Mouse (Mus musculus): ENCODE measurements around the gene Anln. TPM values are rescaled to one million over a fixed set of nuclear protein-coding genes. Genes with fewer than 3 reads are reported as not detected.
"Not testable (repeated sequence)": the region's sequence is repeated elsewhere in the genome, so short reads cannot be mapped to it uniquely, and the experiment has no call there.

Anln gene
- polyA plus RNA-seq, 1 experiment from 2014 or later, result 15.3 TPM

GRCm38 (mm10) chr9:22319109-22319508 lies 69.9 kb downstream of the Anln start:
- Histone ChIP-seq H3K4me1 (replicated peaks; ENCODE audit: insufficient read depth, low read length) (no peaks in the 10 kb centered on the region), H3K9me3 (replicated peaks; ENCODE audit: low read length) (no peaks in the 10 kb centered on the region), H3K27ac (no peak overlapping the region), H3K9ac (ENCODE audit: low read depth, low read length) (no peak overlapping the region), H3K4me3 (replicated peaks; ENCODE audit: low read depth, low read length) (no peak overlapping the region), H3K36me3 (ENCODE audit: insufficient read depth, low read length) (no peaks in the 10 kb centered on the region), H3K4me2 (ENCODE audit: low read length) (no peak overlapping the region), H3K27me3 (ENCODE audit: insufficient read depth, low read length) (no peaks in the 10 kb centered on the region)
- no peak for DNase-seq (ENCODE audit: low spot score)
- ATAC-seq (replicated peaks; ENCODE audit: low FRiP score, low read depth), result no peak
- no peak for TF ChIP-seq CTCF (IDR thresholded peaks at IDR 0.05; ENCODE audit: low read depth)
- WGBS, result 100% methylated on average over 1 of the region's 1 CpGs

DNA sequence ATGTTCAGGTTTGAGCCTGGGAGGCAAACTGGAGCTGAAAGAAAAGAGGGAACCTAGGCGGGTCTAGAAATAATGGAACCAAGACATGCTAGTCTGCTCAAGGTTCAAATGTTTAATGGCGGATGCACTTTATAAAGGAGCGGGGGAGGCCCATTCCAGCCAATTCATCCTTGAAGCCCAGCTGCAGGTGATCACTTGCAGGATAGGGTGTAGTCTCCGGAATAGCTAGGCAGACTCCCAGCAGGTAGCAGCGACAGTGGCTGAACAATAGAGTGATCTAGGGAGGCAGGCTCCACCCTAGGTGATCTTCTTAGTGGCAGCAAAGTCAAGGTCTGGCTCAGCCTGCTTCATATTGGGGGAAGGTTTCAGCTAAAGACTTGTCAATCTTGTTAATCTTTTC lies 72.9 kb downstream of the Anln start:
- DNase-seq (ENCODE audit: low spot score); H3K4me1 ChIP-seq (replicated peaks; ENCODE audit: insufficient read depth, low read length); H3K4me2 ChIP-seq (ENCODE audit: low read length); H3K9me3 ChIP-seq (replicated peaks; ENCODE audit: low read length); H3K27ac ChIP-seq; ATAC-seq (replicated peaks; ENCODE audit: low FRiP score, low read depth); H3K27me3 ChIP-seq (ENCODE audit: insufficient read depth, low read length); H3K4me3 ChIP-seq (replicated peaks; ENCODE audit: low read depth, low read length); H3K9ac ChIP-seq (ENCODE audit: low read depth, low read length); H3K36me3 ChIP-seq (ENCODE audit: insufficient read depth, low read length): not testable (repeated sequence)
- WGBS, result 70% methylated on average over 5 of the region's 5 CpGs

DNA sequence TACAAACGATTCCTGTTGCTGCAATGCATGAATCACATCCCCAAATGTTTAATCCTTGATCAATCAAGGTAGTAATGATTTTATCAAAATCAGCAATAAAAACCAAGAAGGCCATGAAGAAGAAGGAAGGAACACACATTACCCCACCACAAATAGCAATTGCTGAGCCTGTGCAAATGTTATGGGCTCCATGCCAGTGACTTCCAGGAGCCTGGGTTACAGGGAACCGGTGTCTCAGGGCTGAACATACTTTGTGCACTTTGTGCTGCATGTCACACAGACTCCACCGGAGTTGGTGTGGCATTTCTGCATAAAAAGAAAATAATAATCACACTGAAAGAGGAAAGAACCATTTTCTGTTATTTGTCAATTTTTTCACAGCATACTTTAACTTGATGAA lies 74.9 kb downstream of the Anln start:
- TF ChIP-seq CTCF (IDR thresholded peaks at IDR 0.05; ENCODE audit: low read depth), result no peak
- Histone ChIP-seq H3K4me2 (ENCODE audit: low read length) (no peak overlapping the region), H3K27ac (no peak overlapping the region), H3K9ac (ENCODE audit: low read depth, low read length) (no peak overlapping the region), H3K36me3 (ENCODE audit: insufficient read depth, low read length) (no peaks in the 10 kb centered on the region), H3K9me3 (replicated peaks; ENCODE audit: low read length) (no peaks in the 10 kb centered on the region), H3K4me3 (replicated peaks; ENCODE audit: low read depth, low read length) (no peak overlapping the region), H3K4me1 (replicated peaks; ENCODE audit: insufficient read depth, low read length) (no peaks in the 10 kb centered on the region), H3K27me3 (ENCODE audit: insufficient read depth, low read length) (no peaks in the 10 kb centered on the region)
- no peak for ATAC-seq (replicated peaks; ENCODE audit: low FRiP score, low read depth)
- 75% methylated on average over 3 of the region's 3 CpGs for whole genome bisulfite sequencing
- no peak for DNase-seq (ENCODE audit: low spot score)

GRCm38 (mm10) chr9:22313218-22313617 lies 75.8 kb downstream of the Anln start:
- H3K27ac ChIP-seq, result no peak overlapping the region
- H3K4me2 ChIP-seq (ENCODE audit: low read length), result no peak overlapping the region
- no peaks in the 10 kb centered on the region for H3K4me1 ChIP-seq (replicated peaks; ENCODE audit: insufficient read depth, low read length)
- no peak overlapping the region for H3K9ac ChIP-seq (ENCODE audit: low read depth, low read length)
- TF ChIP-seq CTCF (IDR thresholded peaks at IDR 0.05; ENCODE audit: low read depth), result no peak
- H3K4me3 ChIP-seq (replicated peaks; ENCODE audit: low read depth, low read length), result no peak overlapping the region
- H3K27me3 ChIP-seq (ENCODE audit: insufficient read depth, low read length), result no peaks in the 10 kb centered on the region
- ATAC-seq (replicated peaks; ENCODE audit: low FRiP score, low read depth) (no peak), DNase-seq (ENCODE audit: low spot score) (no peak)
- WGBS, result 83% methylated on average over 5 of the region's 5 CpGs
- no peaks in the 10 kb centered on the region for H3K36me3 ChIP-seq (ENCODE audit: insufficient read depth, low read length)
- no peaks in the 10 kb centered on the region for H3K9me3 ChIP-seq (replicated peaks; ENCODE audit: low read length)

DNA sequence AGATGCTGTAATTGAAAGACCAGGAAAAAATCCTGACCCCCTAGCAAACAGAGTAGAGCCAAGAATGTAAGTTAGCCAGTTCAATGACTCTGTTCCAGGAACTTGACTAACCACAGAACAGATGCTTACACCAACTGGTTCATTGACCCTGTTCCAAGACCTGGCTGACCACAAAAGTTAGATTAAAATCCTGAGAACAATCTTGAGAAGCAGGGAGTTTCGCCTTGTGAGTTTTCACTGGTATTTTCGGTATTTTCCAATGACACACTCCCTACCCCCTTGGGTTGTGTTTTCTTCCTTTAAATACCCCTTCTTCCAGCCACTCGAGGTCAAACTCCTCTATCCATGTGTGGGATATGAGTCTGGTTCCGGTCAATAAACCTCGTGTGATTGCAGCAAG lies 79.3 kb downstream of the Anln start:
- H3K36me3 ChIP-seq (ENCODE audit: insufficient read depth, low read length), result 0 out of 2 replicates have a peak, but pooled peaks cover under 1% of the 10 kb centered on the region
- 84% methylated on average over 5 of the region's 5 CpGs for WGBS

DNA sequence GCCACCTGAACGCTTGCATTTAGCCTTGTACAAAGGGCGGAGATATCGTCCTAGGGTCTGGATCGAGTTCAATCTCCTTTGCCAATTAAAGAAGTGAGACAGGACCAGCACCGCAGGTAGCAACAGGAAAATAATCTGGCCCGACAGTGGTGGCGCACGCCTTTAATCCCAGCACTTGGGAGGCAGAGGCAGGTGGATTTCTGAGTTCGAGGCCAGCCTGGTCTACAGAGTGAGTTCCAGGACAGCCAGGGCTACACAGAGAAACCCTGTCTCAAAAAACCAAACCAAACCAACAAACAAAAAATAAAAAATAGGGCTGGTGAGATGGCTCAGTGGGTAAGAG lies 81.1 kb downstream of the Anln start:
- not testable (repeated sequence) for ATAC-seq (replicated peaks; ENCODE audit: low FRiP score, low read depth)
- H3K27ac ChIP-seq, result peak overlapping the region; percentile 64; the same call in 1 of the 2 replicates
- WGBS, result 19% methylated on average over 9 of the region's 9 CpGs

More for the DNA sequence above, 79.3 kb downstream of the Anln start:
- no peak for DNase-seq (ENCODE audit: low spot score)
- Histone ChIP-seq H3K4me2 (ENCODE audit: low read length) (no peak overlapping the region), H3K27me3 (ENCODE audit: insufficient read depth, low read length) (no peaks in the 10 kb centered on the region), H3K9ac (ENCODE audit: low read depth, low read length) (no peak overlapping the region), H3K4me3 (replicated peaks; ENCODE audit: low read depth, low read length) (no peak overlapping the region), H3K4me1 (replicated peaks; ENCODE audit: insufficient read depth, low read length) (peaks cover 10% of the 10 kb centered on the region), H3K27ac (no peak overlapping the region), H3K9me3 (replicated peaks; ENCODE audit: low read length) (no peaks in the 10 kb centered on the region)
- TF ChIP-seq CTCF (IDR thresholded peaks at IDR 0.05; ENCODE audit: low read depth), result no peak
- ATAC-seq (replicated peaks; ENCODE audit: low FRiP score, low read depth), result no peak

More for the DNA sequence above, 81.1 kb downstream of the Anln start:
- Histone ChIP-seq H3K36me3 (ENCODE audit: insufficient read depth, low read length) (peaks cover 15% of the 10 kb centered on the region; the same call in 1 of the 2 replicates), H3K4me1 (replicated peaks; ENCODE audit: insufficient read depth, low read length) (peaks cover 10% of the 10 kb centered on the region), H3K4me3 (replicated peaks; ENCODE audit: low read depth, low read length) (peak overlapping the region; percentile 88), H3K4me2 (ENCODE audit: low read length) (peak overlapping the region; percentile 90)
- H3K9me3 ChIP-seq (replicated peaks; ENCODE audit: low read length); H3K27me3 ChIP-seq (ENCODE audit: insufficient read depth, low read length); DNase-seq (ENCODE audit: low spot score); H3K9ac ChIP-seq (ENCODE audit: low read depth, low read length): not testable (repeated sequence)

Data from kidney, postnatal 0 days (tissue).